ENCODE assay signal across 1 mouse cellular context in genomic region chr11:69415327-69415667, GRCm38 (mm10).
TF ChIP-seq lines count a peak whose summit lies in the region.

No protein-coding gene starts in this region.

TF ChIP-seq in MEL, 35 proteins besides CTCF, POLR2A, EP300 and RAD21:
- no peak for TF ChIP-seq NRF1 (IDR thresholded peaks at IDR 0.05; ENCODE audit: insufficient read depth, low read depth, low read length, poor library complexity, severe bottlenecking)
- TF ChIP-seq MAFK (IDR thresholded peaks at IDR 0.05; ENCODE audit: borderline replicate concordance, low read depth, low read length): no peak
- no peak for TF ChIP-seq POLR2AphosphoS5 (IDR thresholded peaks at IDR 0.05; ENCODE audit: borderline replicate concordance, low read depth, low read length)
- peak; percentile 61; the same call in 1 of the 2 replicates for TF ChIP-seq MXI1 (IDR thresholded peaks at IDR 0.05; ENCODE audit: low read depth, low read length)
- 0 out of 2 replicates have a peak, but pooled peaks have one; percentile 68 for TF ChIP-seq MAZ (IDR thresholded peaks at IDR 0.05; ENCODE audit: low read depth, low read length)
- TF ChIP-seq HCFC1 (IDR thresholded peaks at IDR 0.05; ENCODE audit: low read depth, low read length): 0 out of 2 replicates have a peak, but pooled peaks have one; percentile 6
- TF ChIP-seq ELF1 (IDR thresholded peaks at IDR 0.05; ENCODE audit: low read depth, low read length): no peak
- TF ChIP-seq USF2 (IDR thresholded peaks at IDR 0.05; ENCODE audit: borderline replicate concordance in 1 of 2, insufficient read depth in 1 of 2, low read depth in 1 of 2, low read length in 2 of 2): no peak
- TF ChIP-seq UBTF (IDR thresholded peaks at IDR 0.05; ENCODE audit: borderline replicate concordance, insufficient read depth, low read depth, low read length): no peak
- TF ChIP-seq MAX (IDR thresholded peaks at IDR 0.05; ENCODE audit: low read length): no peak
- TF ChIP-seq SMC3 (IDR thresholded peaks at IDR 0.05; ENCODE audit: low read depth, low read length): no peak
- no peak for TF ChIP-seq NELFE (IDR thresholded peaks at IDR 0.05; ENCODE audit: low read depth, low read length)
- TF ChIP-seq BHLHE40 (IDR thresholded peaks at IDR 0.05; ENCODE audit: borderline replicate concordance, low read depth, low read length): no peak
- TF ChIP-seq MYB (IDR thresholded peaks at IDR 0.05; ENCODE audit: low read depth, low read length): no peak
- TF ChIP-seq ZMIZ1 (IDR thresholded peaks at IDR 0.05; ENCODE audit: low read depth, low read length): 0 out of 2 replicates have a peak, but pooled peaks have one; percentile 40
- TF ChIP-seq MYC (IDR thresholded peaks at IDR 0.05; ENCODE audit: low read depth, low read length): no peak
- TF ChIP-seq GABPA (IDR thresholded peaks at IDR 0.05; ENCODE audit: low read depth, low read length): no peak
- no peak for TF ChIP-seq GATA1 (IDR thresholded peaks at IDR 0.05; ENCODE audit: low read depth, low read length)
- TF ChIP-seq RCOR1 (IDR thresholded peaks at IDR 0.05; ENCODE audit: low read depth, low read length): no peak
- no peak; the same call in 1 of the 2 replicates for TF ChIP-seq CHD2 (IDR thresholded peaks at IDR 0.05; ENCODE audit: low read length)
- peak; percentile 46; the same call in 1 of the 2 replicates for TF ChIP-seq CHD1 (IDR thresholded peaks at IDR 0.05; ENCODE audit: low read depth, low read length)
- TF ChIP-seq E2F4 (IDR thresholded peaks at IDR 0.05; ENCODE audit: borderline replicate concordance, low read depth, low read length): no peak
